8 mouse cellular contexts compared by ENCODE assay signal in genomic region chr1:185229406-185230201, GRCm38 (mm10). TPM values are rescaled to one million over a fixed set of nuclear protein-coding genes. Genes with fewer than 3 reads are reported as not detected.
A peak's percentile ranks its signal among the peaks of the same experiment; 100 is the strongest.
DNase-seq lines count a peak whose midpoint lies in the region; ATAC-seq and TF ChIP-seq lines count a peak whose summit lies in the region.

No protein-coding gene starts in this region.

- no peaks in the 10 kb centered on the region for H3K27me3 ChIP-seq in cerebellum, adult 2 months (ENCODE audit: control insufficient read depth, insufficient read depth, low read length)
- H3K27me3 ChIP-seq in heart, embryonic 10.5 days (ENCODE audit: insufficient read depth, poor library complexity, severe bottlenecking): no peaks in the 10 kb centered on the region
- H3K27me3 ChIP-seq in liver, embryonic 13.5 days: no peaks in the 10 kb centered on the region

- ATAC-seq in liver, embryonic 13.5 days (ENCODE audit: low read depth): peak; percentile 94

- H3K36me3 ChIP-seq in heart, embryonic 10.5 days: peaks cover 25% of the 10 kb centered on the region
- H3K36me3 ChIP-seq in liver, embryonic 13.5 days: peaks cover 26% of the 10 kb centered on the region

- no peak for TF ChIP-seq POLR2A in cerebellum, adult 2 months (IDR thresholded peaks at IDR 0.05; ENCODE audit: borderline replicate concordance, insufficient read depth, low read length)

- peak; percentile 25 to 35 for DNase-seq in cerebellum, adult 2 months
- no peak for DNase-seq in cerebellum, adult 11 months
- peak; percentile 72 for DNase-seq in right cerebral cortex, adult 18-20 months
- no peak for DNase-seq in right cerebral cortex, postnatal 4 days
- peak; percentile 84 for DNase-seq in heart, embryonic 10.5 days (ENCODE audit: low spot score)
- peak; percentile 49 for DNase-seq in liver, embryonic 13.5 days
- DNase-seq in yolk sac, embryonic 10.5 days (ENCODE audit: low spot score): peak; percentile 53
- DNase-seq in layer of hippocampus, adult 8-10 months (ENCODE audit: low spot score in 2 of 2): no peak

- no peak overlapping the region for H3K4me3 ChIP-seq in cerebellum, adult 2 months (replicated peaks; ENCODE audit: insufficient read depth, low read depth, low read length)
- no peak overlapping the region for H3K4me3 ChIP-seq in heart, embryonic 10.5 days
- no peak overlapping the region for H3K4me3 ChIP-seq in liver, embryonic 13.5 days (replicated peaks)

- H3K27ac ChIP-seq in cerebellum, adult 2 months (ENCODE audit: insufficient read depth, low read length): no peak overlapping the region
- peak overlapping the region; percentile 69; the same call in 1 of the 2 replicates for H3K27ac ChIP-seq in heart, embryonic 10.5 days
- peak overlapping the region; percentile 65 for H3K27ac ChIP-seq in liver, embryonic 13.5 days

- WGBS in cerebellum, adult 2 months: 38% methylated on average over 7 of the region's 7 CpGs
- WGBS in heart, embryonic 10.5 days: 50% methylated on average over 7 of the region's 7 CpGs
- WGBS in liver, embryonic 13.5 days (ENCODE audit: insufficient replicate concordance): 42% methylated on average over 7 of the region's 7 CpGs

- no peaks in the 10 kb centered on the region for H3K9me3 ChIP-seq in heart, embryonic 10.5 days
- no peaks in the 10 kb centered on the region for H3K9me3 ChIP-seq in liver, embryonic 13.5 days (replicated peaks)

- H3K9ac ChIP-seq in liver, embryonic 13.5 days: peak overlapping the region; percentile 53; the same call in 1 of the 2 replicates

- no peak for TF ChIP-seq CTCF in cerebellum, adult 2 months (IDR thresholded peaks at IDR 0.05; ENCODE audit: borderline replicate concordance, insufficient read depth, low read depth, low read length)

- no peak overlapping the region for H3K4me2 ChIP-seq in liver, embryonic 13.5 days

- peaks cover 4% of the 10 kb centered on the region; the same call in 1 of the 2 replicates for H3K4me1 ChIP-seq in cerebellum, adult 2 months (ENCODE audit: control insufficient read depth, insufficient read depth, low read length)
- H3K4me1 ChIP-seq in heart, embryonic 10.5 days: peaks cover 12% of the 10 kb centered on the region
- peaks cover 25% of the 10 kb centered on the region for H3K4me1 ChIP-seq in liver, embryonic 13.5 days (replicated peaks)

RNA-seq across cellular contexts. Expression of gene Rab3gap2, which starts 25.7 kb away (rescaled TPM):
- polyA plus RNA-seq in cerebellum, adult 2 months (2012; rRNA removed): 44.9 and 46.3 TPM in 2 replicates
- polyA plus RNA-seq in heart, embryonic 10.5 days (2016; fragmentation: Nextera tagmentation; extraction: Ambion mirVana): 18.4 and 19.2 TPM in 2 replicates
- 12.2 and 15.2 TPM in 2 replicates for polyA plus RNA-seq in liver, embryonic 13.5 days (2015; fragmentation: Nextera tagmentation; extraction: Ambion mirVana)
- total RNA-seq in layer of hippocampus, adult 8-10 months (2022): 10 to 100 TPM; 66.8 to 72.4 (median 70.3) TPM

Comparison
In these comparisons a context has a peak if more than half of its experiments do, and no peak if none do; other contexts are left out.
1. DNase-seq: peak in cerebellum, adult 2 months (2 of 2), right cerebral cortex, adult 18-20 months (single experiment), heart, embryonic 10.5 days (single experiment), liver, embryonic 13.5 days (single experiment) and yolk sac, embryonic 10.5 days (single experiment); none in cerebellum, adult 11 months (single experiment), right cerebral cortex, postnatal 4 days (single experiment) and layer of hippocampus, adult 8-10 months (0 of 2).